Mouse (Mus musculus) ZHBTc4 (cell line): Measurements from ENCODE around the gene Gdpd3.

Source experiments
- DNase-seq: peaks from one replicate; pipeline ENCODE4 v3.0.0-alpha.2; 2011; ENCODE audit warnings: low read depth, low spot score

Gene Gdpd3

GRCm38 (mm10) chr7:126803751-126804150, 37.6 kb downstream of the Gdpd3 start:
- no peak for DNase-seq

- no peak for DNase-seq
Observed at GRCm38 (mm10) chr7:126806956-126807355, 40.8 kb downstream of the Gdpd3 start.

GRCm38 (mm10) chr7:126807405-126807804, 41.3 kb downstream of the Gdpd3 start:
- DNase-seq, result no peak

GRCm38 (mm10) chr7:126808703-126809455, 42.7 kb downstream of the Gdpd3 start:
- DNase-seq, result peak; percentile 94

- no peak for DNase-seq
Observed at GRCm38 (mm10) chr7:126809723-126810369, 43.7 kb downstream of the Gdpd3 start.

GRCm38 (mm10) chr7:126815726-126816222, 49.6 kb downstream of the Gdpd3 start:
- no peak for DNase-seq

GRCm38 (mm10) chr7:126816494-126816893, 50.4 kb downstream of the Gdpd3 start:
- DNase-seq, result no peak

- peak; percentile 59 for DNase-seq
Observed at GRCm38 (mm10) chr7:126817595-126817994, 51.5 kb downstream of the Gdpd3 start.

- DNase-seq, result no peak
Observed at GRCm38 (mm10) chr7:126818818-126819217, 52.7 kb downstream of the Gdpd3 start.

GRCm38 (mm10) chr7:126821835-126822511, 55.8 kb downstream of the Gdpd3 start:
- peak; percentile 86 for DNase-seq

GRCm38 (mm10) chr7:126822741-126823140, 56.6 kb downstream of the Gdpd3 start:
- DNase-seq, result no peak

- no peak for DNase-seq
Observed at GRCm38 (mm10) chr7:126823202-126823711, 57.1 kb downstream of the Gdpd3 start.

- no peak for DNase-seq
Observed at GRCm38 (mm10) chr7:126823940-126824339, 57.8 kb downstream of the Gdpd3 start.
